Mouse (Mus musculus) hindbrain, embryonic 16.5 days (tissue): ENCODE measurements around the gene Snrnp70. TPM values are rescaled to one million over a fixed set of nuclear protein-coding genes. Genes with fewer than 3 reads are reported as not detected.
A peak's percentile ranks its signal among the peaks of the same experiment; 100 is the strongest.

Source experiments
- ATAC-seq: fragments of 200-750 bp; cut with Nextera tagmentation; 2 replicates; pipeline ENCODE4 v1.8.0; 2017; ENCODE audit warnings: moderate TSS enrichment, moderate library complexity
- H3K27ac ChIP-seq: fragments of 300-500 bp; sonication (generic); 2 replicates; pipeline ENCODE4 v1.5.1; 2014; ENCODE audit warnings: low read depth, mild to moderate bottlenecking, control low read depth, low read length, moderate library complexity
- H3K27me3 ChIP-seq: fragments of 300-500 bp; sonication (generic); replicated peaks from 2 replicates; pipeline ENCODE4 v1.6.1; 2014; ENCODE audit warnings: low read length; ENCODE audit not compliant: control insufficient read depth, insufficient read depth
- H3K36me3 ChIP-seq: fragments of 300-500 bp; sonication (generic); 2 replicates; pipeline ENCODE4 v1.6.1; 2014; ENCODE audit warnings: mild to moderate bottlenecking, low read length, moderate library complexity, mixed read lengths; ENCODE audit not compliant: control insufficient read depth, insufficient read depth
- H3K4me1 ChIP-seq: fragments of 300-500 bp; sonication (generic); 2 replicates; pipeline ENCODE4 v1.6.1; 2014; ENCODE audit warnings: low read depth, low read length; ENCODE audit not compliant: control insufficient read depth, insufficient read depth
- H3K4me2 ChIP-seq: fragments of 300-500 bp; sonication (generic); 2 replicates; pipeline ENCODE4 v1.6.1; 2014; ENCODE audit warnings: mild to moderate bottlenecking, low read length, control low read depth, moderate library complexity
- H3K4me3 ChIP-seq: fragments of 300-500 bp; sonication (generic); 2 replicates; pipeline ENCODE4 v1.5.1; 2014; ENCODE audit warnings: mild to moderate bottlenecking, low read length, control low read depth, moderate library complexity
- H3K9ac ChIP-seq: fragments of 300-500 bp; sonication (generic); 2 replicates; pipeline ENCODE4 v1.6.1; 2014; ENCODE audit warnings: low read depth, mild to moderate bottlenecking, control low read depth, low read length, moderate library complexity
- H3K9me3 ChIP-seq: fragments of 300-500 bp; sonication (generic); 2 replicates; pipeline ENCODE4 v1.6.1; 2014; ENCODE audit warnings: mild to moderate bottlenecking, low read length, moderate library complexity; ENCODE audit not compliant: control insufficient read depth
- WGBS: fragments of 180-500 bp; shearing (Covaris S2); extraction: QIAGEN DNeasy Blood & Tissue Kit; methylation state at CpG from one replicate; pipeline ENCODE4 v1.1.7; 2014; 5-methylcytosine and 5-hydroxymethylcytosine counted together
- polyA plus RNA-seq: library from polyadenylated mRNA; unstranded; fragments of >200 nt; fragmentation: Nextera tagmentation; extraction: Ambion mirVana; gene quantifications from 2 replicates; pipeline ENCODE4 v1.2.1, GENCODE M21; 2015

Gene Snrnp70
- polyA plus RNA-seq, 1 experiment from 2014 or later: 161 TPM

DNA sequence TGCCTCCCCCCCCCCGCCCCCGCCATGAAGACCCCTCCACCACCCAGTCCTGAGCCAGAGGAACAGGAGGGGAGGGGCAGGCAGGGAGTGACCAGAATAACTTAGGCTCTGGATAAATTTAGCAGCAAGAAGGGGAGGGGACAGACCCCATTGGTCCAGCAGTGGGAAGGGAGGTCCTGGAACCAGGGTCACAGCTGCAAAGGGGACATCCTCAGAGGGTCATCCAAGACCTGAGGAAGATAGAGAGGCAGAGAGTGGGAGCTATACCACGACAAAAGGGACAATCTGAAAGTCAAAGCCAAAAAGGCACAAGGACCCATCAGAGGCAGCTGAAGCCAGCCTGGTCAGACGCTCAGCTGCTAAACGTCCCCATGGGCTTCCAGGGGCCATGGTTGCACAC is 60.5 kb downstream of the Snrnp70 start, which contains the start of gene Hrc:
TSS of gene Hrc (plus strand) at position 235 of the 400 bp plus-strand sequence.
- Histone ChIP-seq H3K9me3 (no peaks in the 10 kb centered on the region), H3K27ac (no peak within 1 kb of the TSS), H3K27me3 (no peaks in the 10 kb centered on the region; the same call in 1 of the 2 replicates), H3K4me1 (peaks cover 19% of the 10 kb centered on the region), H3K4me3 (no peak within 1 kb of the TSS), H3K36me3 (no peaks in the 10 kb centered on the region), H3K9ac (no peak within 1 kb of the TSS), H3K4me2 (no peak within 1 kb of the TSS)
- WGBS: 39% methylated on average over 5 of the region's 5 CpGs
- ATAC-seq: no peak

DNA sequence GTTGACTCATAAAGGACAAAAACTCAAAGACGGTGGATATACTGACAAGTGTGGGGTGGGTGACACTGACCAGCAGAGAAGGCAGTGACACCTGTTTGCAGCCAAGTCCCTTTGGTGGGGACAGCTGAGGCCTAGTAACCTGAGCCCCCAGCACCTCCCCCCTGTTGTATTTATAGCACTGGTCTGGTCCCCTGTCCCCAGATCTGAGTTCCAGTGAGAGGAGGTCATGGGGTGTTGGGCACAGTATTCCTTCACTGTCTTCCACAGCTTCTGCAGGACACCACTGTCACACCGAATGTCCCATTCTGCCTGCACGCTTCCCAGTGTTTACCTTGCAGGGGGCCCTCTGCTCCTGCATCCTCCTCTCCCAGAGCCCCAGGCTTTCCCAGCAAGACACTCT is 60.9 kb downstream of the Snrnp70 start:
- Histone ChIP-seq H3K9ac (no peak overlapping the region), H3K27ac (no peak overlapping the region), H3K4me3 (no peak overlapping the region), H3K27me3 (no peaks in the 10 kb centered on the region; the same call in 1 of the 2 replicates), H3K4me1 (peaks cover 15% of the 10 kb centered on the region), H3K9me3 (no peaks in the 10 kb centered on the region), H3K36me3 (no peaks in the 10 kb centered on the region), H3K4me2 (no peak overlapping the region)
- 26% methylated on average over 3 of the region's 3 CpGs for WGBS
- no peak for ATAC-seq

DNA sequence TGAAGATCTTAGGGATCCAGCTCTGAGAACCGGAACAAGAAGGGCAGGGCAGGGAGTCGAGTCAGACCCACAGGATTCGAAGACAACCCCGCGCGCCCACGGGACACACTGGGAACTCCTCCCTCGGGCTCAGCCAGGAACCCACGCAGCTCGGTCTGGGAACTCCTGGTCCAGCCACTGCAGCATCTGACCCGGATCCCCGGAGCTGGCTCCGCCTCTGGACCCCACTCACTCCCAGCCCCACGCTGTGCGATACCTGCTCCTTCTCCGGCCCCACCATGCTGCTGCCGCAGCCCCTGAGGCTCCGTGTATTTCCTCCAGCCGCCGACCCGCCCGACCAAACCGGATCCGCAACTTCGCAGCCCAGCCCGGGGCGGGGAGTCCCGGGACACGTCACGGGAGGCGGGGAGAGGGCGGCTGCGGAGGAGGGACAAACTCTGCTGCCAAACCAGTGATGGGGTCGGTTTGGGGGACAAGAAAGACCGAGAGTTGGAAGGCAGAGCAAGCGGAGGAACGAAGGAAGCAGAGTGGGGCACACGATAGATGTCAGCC is 62.0 kb downstream of the Snrnp70 start, which contains the start of gene Trpm4:
TSS of gene Trpm4 (minus strand) at position 350 of the 552 bp plus-strand sequence.
- no peaks in the 10 kb centered on the region; the same call in 1 of the 2 replicates for H3K27me3 ChIP-seq
- H3K27ac ChIP-seq: peak within 1 kb of the TSS; percentile 69
- peak; percentile 75 for ATAC-seq
- H3K9ac ChIP-seq: peak within 1 kb of the TSS; percentile 69
- peak within 1 kb of the TSS; percentile 80 for H3K4me2 ChIP-seq
- no peaks in the 10 kb centered on the region for H3K9me3 ChIP-seq
- no peaks in the 10 kb centered on the region for H3K36me3 ChIP-seq
- peak within 1 kb of the TSS; percentile 59 for H3K4me3 ChIP-seq
- under 1% methylated on average over 34 of the region's 38 CpGs for WGBS
- H3K4me1 ChIP-seq: peaks cover 10% of the 10 kb centered on the region

DNA sequence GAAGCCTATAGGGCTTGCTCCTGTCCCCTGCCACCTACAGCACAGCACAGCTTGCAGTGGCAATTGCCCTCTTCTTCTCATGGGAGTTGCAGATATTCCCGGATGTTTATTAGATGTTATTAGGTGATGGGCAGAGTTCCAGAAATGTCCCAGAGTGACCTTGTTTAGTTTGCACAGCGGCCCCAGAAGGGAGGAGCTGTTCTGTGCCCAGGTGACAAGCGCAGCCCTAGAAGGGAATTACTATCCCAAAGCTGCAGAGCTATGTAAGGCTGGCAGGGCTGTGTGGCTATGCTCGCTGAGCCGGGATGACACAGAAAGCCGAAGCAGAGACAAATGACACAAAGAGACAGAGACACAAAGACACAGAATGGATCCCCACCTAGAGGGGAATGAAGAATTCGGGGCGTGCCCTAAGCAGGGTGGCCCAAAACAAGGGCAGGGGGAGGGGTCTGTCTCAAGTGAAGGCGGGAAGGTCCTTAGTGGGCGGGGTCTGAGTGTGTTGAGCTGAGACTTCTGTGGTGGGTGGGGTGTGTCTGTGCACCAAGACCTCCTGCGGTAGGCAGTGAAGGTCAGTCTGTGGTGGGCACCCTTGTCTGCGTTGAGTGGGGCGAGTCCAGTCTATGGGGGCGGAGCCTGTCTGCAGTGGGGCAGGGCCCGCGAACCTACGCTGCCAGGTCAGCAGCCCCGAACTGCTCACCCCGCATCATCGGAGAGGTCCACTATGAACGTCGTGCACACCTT is 62.7 kb downstream of the Snrnp70 start:
- Histone ChIP-seq H3K4me3 (peak overlapping the region; percentile 59), H3K4me1 (peaks cover 10% of the 10 kb centered on the region), H3K36me3 (no peaks in the 10 kb centered on the region), H3K9ac (peak overlapping the region; percentile 69), H3K4me2 (peak overlapping the region; percentile 80), H3K27me3 (no peaks in the 10 kb centered on the region; the same call in 1 of the 2 replicates), H3K27ac (peak overlapping the region; percentile 69), H3K9me3 (no peaks in the 10 kb centered on the region)
- ATAC-seq: peak; percentile 69
- WGBS: 1% methylated on average over 22 of the region's 22 CpGs

DNA sequence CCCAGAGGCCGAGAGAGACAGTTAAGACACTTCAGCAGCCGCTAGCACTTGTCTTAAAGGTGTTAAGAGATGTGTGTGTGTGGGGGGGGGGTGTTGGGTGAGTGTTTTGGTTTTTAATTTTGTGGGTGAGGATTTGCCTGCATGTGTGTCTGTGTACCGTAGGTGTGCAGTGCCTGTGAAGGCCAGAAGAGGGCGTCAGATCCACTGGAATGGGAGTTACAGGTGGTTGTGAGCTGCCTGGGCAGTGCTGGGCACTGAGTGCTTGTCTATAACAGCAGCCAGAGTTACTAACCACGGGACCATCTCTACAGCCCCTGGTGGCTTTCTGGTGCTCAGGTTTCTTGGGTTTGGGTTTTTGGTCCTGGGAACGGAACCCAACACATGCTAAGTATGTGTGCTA is 64.0 kb downstream of the Snrnp70 start:
- no peak overlapping the region for H3K4me2 ChIP-seq
- no peak overlapping the region for H3K4me3 ChIP-seq
- H3K27me3 ChIP-seq: no peaks in the 10 kb centered on the region
- H3K9me3 ChIP-seq: no peaks in the 10 kb centered on the region
- H3K36me3 ChIP-seq: no peaks in the 10 kb centered on the region
- no peak for ATAC-seq
- H3K4me1 ChIP-seq: peaks cover 10% of the 10 kb centered on the region
- 81% methylated on average over 6 of the region's 6 CpGs for WGBS
- no peak overlapping the region for H3K27ac ChIP-seq
- H3K9ac ChIP-seq: no peak overlapping the region

DNA sequence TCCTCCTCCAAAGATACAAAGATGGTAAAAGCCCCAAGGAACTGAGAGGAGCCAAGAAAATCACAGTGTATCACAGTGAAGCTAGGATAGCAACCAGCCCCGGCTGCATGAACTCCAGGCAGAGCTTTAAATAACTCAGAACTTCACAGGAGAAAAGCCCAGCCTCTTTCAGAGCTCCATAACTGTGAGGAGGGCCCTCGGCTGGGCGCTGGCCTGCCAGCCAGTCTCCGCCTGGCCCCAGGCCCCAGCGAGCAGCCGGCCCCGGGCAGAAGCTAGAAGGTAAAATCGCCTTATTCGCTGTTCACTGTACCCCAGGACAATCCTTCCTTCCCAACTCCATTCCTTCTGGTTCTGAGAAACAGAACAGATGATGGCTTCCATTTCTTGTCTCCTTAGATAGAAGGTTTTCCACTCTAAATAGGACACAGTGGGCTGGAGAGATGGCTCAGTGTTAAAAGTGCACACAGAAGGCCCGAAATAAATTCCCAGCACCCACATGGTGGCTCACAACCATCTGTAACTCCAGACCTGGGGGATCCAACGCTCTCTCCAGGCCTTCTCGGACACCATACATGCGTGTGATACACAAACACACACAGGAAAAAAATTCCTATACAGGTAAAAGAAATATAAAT is 66.6 kb downstream of the Snrnp70 start:
- Histone ChIP-seq H3K36me3 (peaks cover 5% of the 10 kb centered on the region; the same call in 1 of the 2 replicates), H3K4me3 (no peak overlapping the region), H3K4me2 (no peak overlapping the region), H3K27ac (no peak overlapping the region), H3K9me3 (no peaks in the 10 kb centered on the region; the same call in 1 of the 2 replicates), H3K27me3 (no peaks in the 10 kb centered on the region), H3K9ac (no peak overlapping the region), H3K4me1 (peaks cover 10% of the 10 kb centered on the region)
- WGBS: 77% methylated on average over 13 of the region's 13 CpGs
- ATAC-seq: no peak

Other genes with a start within 250 kb of the Snrnp70 start
- 94.5 and 97.6 TPM in 2 replicates for gene Pih1d1, start 241.4 kb downstream of the Snrnp70 start, polyA plus RNA-seq
- gene Aldh16a1, start 241.2 kb downstream of the Snrnp70 start, polyA plus RNA-seq: 18.8 and 22.9 TPM in 2 replicates
- gene Slc17a7, start 231.8 kb downstream of the Snrnp70 start, polyA plus RNA-seq: 1.1 and 1.5 TPM in 2 replicates
- gene Gfy, start 216.2 kb downstream of the Snrnp70 start, polyA plus RNA-seq: not detected in 2 replicates
- 0.75 and 1.4 TPM in 2 replicates for gene Pth2, start 214.7 kb downstream of the Snrnp70 start, polyA plus RNA-seq
- 0.54 and 0.65 TPM in 2 replicates for gene Ccdc155, start 190.8 kb downstream of the Snrnp70 start, polyA plus RNA-seq
- 13.6 and 18.4 TPM in 2 replicates for gene Dkkl1, start 183.6 kb downstream of the Snrnp70 start, polyA plus RNA-seq
- 46.9 and 54.1 TPM in 2 replicates for gene Tead2, start 180.0 kb downstream of the Snrnp70 start, polyA plus RNA-seq
- 1.3 and 1.4 TPM in 2 replicates for gene Cd37, start 156.6 kb downstream of the Snrnp70 start, polyA plus RNA-seq
- 0.89 and 2.0 TPM in 2 replicates for gene Slc6a16, start 154.7 kb downstream of the Snrnp70 start, polyA plus RNA-seq
- gene Slc6a21, start 118.2 kb downstream of the Snrnp70 start, polyA plus RNA-seq: not detected in 2 replicates
- 13.3 and 14.2 TPM in 2 replicates for gene Trpm4, start 62.0 kb downstream of the Snrnp70 start, polyA plus RNA-seq
- 0.28 and 0.72 TPM in 2 replicates for gene Hrc, start 60.5 kb downstream of the Snrnp70 start, polyA plus RNA-seq
- gene Ppfia3, start 28.7 kb downstream of the Snrnp70 start, polyA plus RNA-seq: 28.5 and 28.6 TPM in 2 replicates
- gene Lin7b, start 25.2 kb downstream of the Snrnp70 start, polyA plus RNA-seq: 41.4 and 70.3 TPM in 2 replicates
- gene Kcna7, start 9.9 kb upstream of the Snrnp70 start, polyA plus RNA-seq: 0.06 TPM in 1 of 2 replicates, not detected in the other
- 0.15 and 0.27 TPM in 2 replicates for gene Ntf5, start 18.0 kb upstream of the Snrnp70 start, polyA plus RNA-seq
- 2.0 and 2.3 TPM in 2 replicates for gene Lhb, start 25.1 kb upstream of the Snrnp70 start, polyA plus RNA-seq
- gene Gys1, start 39.1 kb upstream of the Snrnp70 start, polyA plus RNA-seq: 25.5 and 28.7 TPM in 2 replicates
- 94.3 and 108 TPM in 2 replicates for gene Ruvbl2, start 42.4 kb upstream of the Snrnp70 start, polyA plus RNA-seq
- 5,303 and 5,527 TPM in 2 replicates for gene Ftl1, start 64.1 kb upstream of the Snrnp70 start, polyA plus RNA-seq
- 226 and 242 TPM in 2 replicates for gene Bax, start 71.2 kb upstream of the Snrnp70 start, polyA plus RNA-seq
- gene Tulp2, start 86.1 kb upstream of the Snrnp70 start, polyA plus RNA-seq: 0.20 and 0.30 TPM in 2 replicates
- gene Gm45808, start 91.1 kb upstream of the Snrnp70 start, polyA plus RNA-seq: not detected in 2 replicates
- gene Dhdh, start 93.1 kb upstream of the Snrnp70 start, polyA plus RNA-seq: 4.0 and 4.3 TPM in 2 replicates
- gene Nucb1, start 114.7 kb upstream of the Snrnp70 start, polyA plus RNA-seq: 141 and 151 TPM in 2 replicates
- gene Ppp1r15a, start 130.5 kb upstream of the Snrnp70 start, polyA plus RNA-seq: 17.5 and 18.2 TPM in 2 replicates
- gene Plekha4, start 130.6 kb upstream of the Snrnp70 start, polyA plus RNA-seq: 2.2 and 3.1 TPM in 2 replicates
- gene Hsd17b14, start 159.2 kb upstream of the Snrnp70 start, polyA plus RNA-seq: 0.43 and 0.80 TPM in 2 replicates
- 22.7 and 27.0 TPM in 2 replicates for gene Bcat2, start 174.4 kb upstream of the Snrnp70 start, polyA plus RNA-seq
- not detected in 2 replicates for gene Fgf21, start 219.7 kb upstream of the Snrnp70 start, polyA plus RNA-seq
- not detected in 2 replicates for gene Fut1, start 221.5 kb upstream of the Snrnp70 start, polyA plus RNA-seq
- gene Izumo1, start 226.1 kb upstream of the Snrnp70 start, polyA plus RNA-seq: not detected in 2 replicates
- gene Rasip1, start 231.7 kb upstream of the Snrnp70 start, polyA plus RNA-seq: 16.7 and 17.5 TPM in 2 replicates
- 2.9 and 5.2 TPM in 2 replicates for gene Mamstr, start 244.2 kb upstream of the Snrnp70 start, polyA plus RNA-seq